In the genomic region with DNA sequence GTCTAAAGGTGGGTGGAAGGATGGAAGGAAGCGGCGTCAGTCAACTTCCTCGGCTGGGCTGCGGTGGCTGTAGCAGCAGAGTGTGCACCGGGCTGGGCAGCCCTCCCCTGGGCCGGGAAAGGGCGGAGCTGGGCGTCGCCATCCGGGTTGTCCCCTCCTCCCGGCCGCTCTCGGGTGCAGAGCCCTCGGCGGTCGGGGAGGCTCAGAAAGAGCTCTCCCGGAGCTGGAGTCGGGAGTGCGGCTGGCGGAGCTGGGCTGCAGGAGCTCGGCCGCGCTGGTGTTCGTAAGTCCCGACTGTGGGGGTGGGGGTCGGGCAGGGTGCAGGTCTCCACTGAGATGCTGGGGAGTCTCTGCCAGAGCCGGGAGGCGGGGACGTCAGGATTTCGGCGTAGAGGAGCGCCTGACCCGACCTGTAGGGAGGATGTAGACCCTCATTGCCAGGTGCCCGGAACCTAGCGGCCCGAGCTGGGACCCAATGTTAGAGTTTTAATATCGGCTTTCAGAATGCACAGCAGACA, we compare ENCODE assay signal across 8 mouse cellular contexts. TPM values are rescaled to one million over a fixed set of nuclear protein-coding genes. Genes with fewer than 3 reads are reported as not detected.
DNase-seq lines count a peak whose midpoint lies in the region; ATAC-seq and TF ChIP-seq lines count a peak whose summit lies in the region.

A gene (plus strand): TSS at position 203 of the 518 bp plus-strand sequence.

- no peak for TF ChIP-seq CTCF in spleen, adult 2 months (IDR thresholded peaks at IDR 0.05; ENCODE audit: extremely low read depth, insufficient read depth, insufficient read length, insufficient replicate concordance)

- H3K27me3 ChIP-seq in erythroblast, embryonic 14.5 days (ENCODE audit: control insufficient read depth): peaks cover 32% of the 10 kb centered on the region
- no peaks in the 10 kb centered on the region for H3K27me3 ChIP-seq in embryonic facial prominence, embryonic 13.5 days
- H3K27me3 ChIP-seq in heart, embryonic 10.5 days (ENCODE audit: insufficient read depth, poor library complexity, severe bottlenecking): peaks cover 6% of the 10 kb centered on the region
- no peaks in the 10 kb centered on the region; the same call in 1 of the 2 replicates for H3K27me3 ChIP-seq in kidney, embryonic 14.5 days (ENCODE audit: control insufficient read depth, insufficient read depth, low read length)
- H3K27me3 ChIP-seq in limb, embryonic 14.5 days (ENCODE audit: control insufficient read depth, insufficient read depth, low read length): no peaks in the 10 kb centered on the region
- no peaks in the 10 kb centered on the region for H3K27me3 ChIP-seq in midbrain, embryonic 16.5 days (ENCODE audit: control insufficient read depth, insufficient read depth, low read depth, low read length)
- no peaks in the 10 kb centered on the region for H3K27me3 ChIP-seq in spleen, adult 2 months (ENCODE audit: control insufficient read depth, insufficient read depth, low read length)

- peak within 1 kb of the TSS; percentile 76 for H3K4me2 ChIP-seq in embryonic facial prominence, embryonic 13.5 days
- H3K4me2 ChIP-seq in kidney, embryonic 14.5 days (replicated peaks; ENCODE audit: low read depth, low read length): peak within 1 kb of the TSS; percentile 93
- peak within 1 kb of the TSS; percentile 89 for H3K4me2 ChIP-seq in limb, embryonic 14.5 days (replicated peaks; ENCODE audit: low read depth, low read length, severe bottlenecking)
- peak within 1 kb of the TSS; percentile 63 for H3K4me2 ChIP-seq in midbrain, embryonic 16.5 days (ENCODE audit: low read length)

- TF ChIP-seq POLR2A in limb, embryonic 14.5 days (IDR thresholded peaks at IDR 0.05; ENCODE audit: borderline replicate concordance, extremely low read depth, insufficient read depth, insufficient read length): peak; percentile 96; the same call in 1 of the 2 replicates
- no peak for TF ChIP-seq POLR2A in spleen, adult 2 months (IDR thresholded peaks at IDR 0.05; ENCODE audit: low read depth, low read length)

- peaks cover 8% of the 10 kb centered on the region for H3K4me1 ChIP-seq in erythroblast, embryonic 14.5 days (ENCODE audit: control insufficient read depth)
- peaks cover 5% of the 10 kb centered on the region for H3K4me1 ChIP-seq in embryonic facial prominence, embryonic 13.5 days
- H3K4me1 ChIP-seq in heart, embryonic 10.5 days: peaks cover 11% of the 10 kb centered on the region
- H3K4me1 ChIP-seq in kidney, embryonic 14.5 days (ENCODE audit: control insufficient read depth, insufficient read depth, low read length): 0 out of 2 replicates have a peak, but pooled peaks cover 4% of the 10 kb centered on the region
- peaks cover 4% of the 10 kb centered on the region; the same call in 1 of the 2 replicates for H3K4me1 ChIP-seq in limb, embryonic 14.5 days (ENCODE audit: control insufficient read depth, insufficient read depth, low read length)
- peaks cover 9% of the 10 kb centered on the region; the same call in 1 of the 2 replicates for H3K4me1 ChIP-seq in midbrain, embryonic 16.5 days (ENCODE audit: control insufficient read depth, insufficient read depth, low read length)
- H3K4me1 ChIP-seq in spleen, adult 2 months (ENCODE audit: control insufficient read depth, insufficient read depth, insufficient read length): peaks cover 3% of the 10 kb centered on the region; the same call in 1 of the 2 replicates

- peak; percentile 92 for DNase-seq in heart, embryonic 10.5 days (ENCODE audit: low spot score)
- DNase-seq in limb, embryonic 14.5 days (ENCODE audit: low spot score): peak; percentile 81
- peak in 1 of 2 experiments; percentile 76 for DNase-seq in spleen, adult 2 months (ENCODE audit: low read depth in 1 of 2, low spot score in 2 of 2)

- peak within 1 kb of the TSS; percentile 53 for H3K4me3 ChIP-seq in erythroblast, embryonic 14.5 days (replicated peaks)
- peak within 1 kb of the TSS; percentile 73 for H3K4me3 ChIP-seq in embryonic facial prominence, embryonic 13.5 days
- H3K4me3 ChIP-seq in heart, embryonic 10.5 days: peak within 1 kb of the TSS; percentile 81
- H3K4me3 ChIP-seq in kidney, embryonic 14.5 days (ENCODE audit: low read length): peak within 1 kb of the TSS; percentile 67
- H3K4me3 ChIP-seq in limb, embryonic 14.5 days (replicated peaks; ENCODE audit: low read length): peak within 1 kb of the TSS; percentile 61
- peak within 1 kb of the TSS; percentile 73 for H3K4me3 ChIP-seq in midbrain, embryonic 16.5 days (ENCODE audit: low read depth, low read length)
- H3K4me3 ChIP-seq in spleen, adult 2 months (ENCODE audit: extremely low read depth, insufficient read depth, insufficient read length): peak within 1 kb of the TSS; percentile 69

- H3K36me3 ChIP-seq in erythroblast, embryonic 14.5 days (ENCODE audit: control insufficient read depth): no peaks in the 10 kb centered on the region
- H3K36me3 ChIP-seq in embryonic facial prominence, embryonic 13.5 days: no peaks in the 10 kb centered on the region
- no peaks in the 10 kb centered on the region for H3K36me3 ChIP-seq in heart, embryonic 10.5 days
- no peaks in the 10 kb centered on the region for H3K36me3 ChIP-seq in kidney, embryonic 14.5 days (ENCODE audit: control insufficient read depth, insufficient read depth, low read length)
- no peaks in the 10 kb centered on the region for H3K36me3 ChIP-seq in limb, embryonic 14.5 days (ENCODE audit: control insufficient read depth, insufficient read depth, low read length)
- no peaks in the 10 kb centered on the region for H3K36me3 ChIP-seq in midbrain, embryonic 16.5 days (ENCODE audit: control insufficient read depth, insufficient read depth, low read length)
- H3K36me3 ChIP-seq in spleen, adult 2 months (ENCODE audit: control insufficient read depth, insufficient read depth, low read length): no peaks in the 10 kb centered on the region

- H3K9me3 ChIP-seq in erythroblast, embryonic 14.5 days (ENCODE audit: control insufficient read depth, low read length): no peaks in the 10 kb centered on the region
- H3K9me3 ChIP-seq in embryonic facial prominence, embryonic 13.5 days: no peaks in the 10 kb centered on the region
- no peaks in the 10 kb centered on the region for H3K9me3 ChIP-seq in heart, embryonic 10.5 days
- H3K9me3 ChIP-seq in kidney, embryonic 14.5 days (ENCODE audit: control insufficient read depth, low read length): no peaks in the 10 kb centered on the region
- no peaks in the 10 kb centered on the region for H3K9me3 ChIP-seq in limb, embryonic 14.5 days (ENCODE audit: control insufficient read depth, low read length)
- H3K9me3 ChIP-seq in midbrain, embryonic 16.5 days (replicated peaks; ENCODE audit: control insufficient read depth, low read length, poor library complexity, severe bottlenecking): no peaks in the 10 kb centered on the region

- ATAC-seq in erythroblast, adult 5-6 weeks (replicated peaks; ENCODE audit: low FRiP score, poor library complexity, severe bottlenecking): no peak; the same call in 1 of the 2 replicates
- ATAC-seq in embryonic facial prominence, embryonic 13.5 days (ENCODE audit: insufficient number of reproducible peaks, insufficient read depth, low FRiP score, low TSS enrichment, low read depth): peak; percentile 96
- peak; percentile 98 for ATAC-seq in kidney, embryonic 14.5 days (ENCODE audit: low FRiP score, low TSS enrichment)
- ATAC-seq in limb, embryonic 14.5 days (ENCODE audit: low FRiP score, low read depth): peak; percentile 95
- peak; percentile 98 for ATAC-seq in midbrain, embryonic 16.5 days

- WGBS in embryonic facial prominence, embryonic 13.5 days: under 1% methylated on average over 37 of the region's 37 CpGs
- WGBS in heart, embryonic 10.5 days: under 1% methylated on average over 37 of the region's 37 CpGs
- WGBS in kidney, embryonic 14.5 days: under 1% methylated on average over 36 of the region's 37 CpGs
- 0% methylated on average over 34 of the region's 37 CpGs for WGBS in limb, embryonic 14.5 days
- WGBS in midbrain, embryonic 16.5 days: under 1% methylated on average over 34 of the region's 37 CpGs
- under 1% methylated on average over 36 of the region's 37 CpGs for WGBS in spleen, adult 2 months

- peak within 1 kb of the TSS; percentile 88 for H3K27ac ChIP-seq in embryonic facial prominence, embryonic 13.5 days
- H3K27ac ChIP-seq in heart, embryonic 10.5 days: peak within 1 kb of the TSS; percentile 86
- peak within 1 kb of the TSS; percentile 65; the same call in 1 of the 2 replicates for H3K27ac ChIP-seq in kidney, embryonic 14.5 days (ENCODE audit: low read depth, low read length)
- peak within 1 kb of the TSS; percentile 73 for H3K27ac ChIP-seq in limb, embryonic 14.5 days (replicated peaks; ENCODE audit: low read depth, low read length)
- H3K27ac ChIP-seq in midbrain, embryonic 16.5 days (ENCODE audit: low read length): peak within 1 kb of the TSS; percentile 85
- no peak within 1 kb of the TSS for H3K27ac ChIP-seq in spleen, adult 2 months (ENCODE audit: insufficient read depth, low read length)

- peak within 1 kb of the TSS; percentile 81 for H3K9ac ChIP-seq in embryonic facial prominence, embryonic 13.5 days
- H3K9ac ChIP-seq in kidney, embryonic 14.5 days (ENCODE audit: low read depth, low read length): peak within 1 kb of the TSS; percentile 60
- peak within 1 kb of the TSS; percentile 59 for H3K9ac ChIP-seq in limb, embryonic 14.5 days (ENCODE audit: low read depth, low read length, severe bottlenecking)
- H3K9ac ChIP-seq in midbrain, embryonic 16.5 days (ENCODE audit: low read depth, low read length): peak within 1 kb of the TSS; percentile 79

RNA-seq across cellular contexts. Expression of the gene that starts here (rescaled TPM):
- polyA plus RNA-seq in erythroblast, embryonic 14.5 days (2012): 0.01 TPM in 1 of 2 replicates, not detected in the other
- total RNA-seq in erythroblast, adult 5-6 weeks (2015; ENCODE audit: low replicate concordance): 1.9 TPM in 1 of 2 replicates, not detected in the other
- total RNA-seq in erythroblast, adult 5-6 weeks (2017; ENCODE audit: low replicate concordance): 0.14 and 1.3 TPM in 2 replicates
- polyA plus RNA-seq in embryonic facial prominence, embryonic 13.5 days (2015; fragmentation: Nextera tagmentation; extraction: Ambion mirVana): 6.0 and 7.0 TPM in 2 replicates
- 2.7 and 3.2 TPM in 2 replicates for polyA plus RNA-seq in heart, embryonic 10.5 days (2016; fragmentation: Nextera tagmentation; extraction: Ambion mirVana)
- polyA plus RNA-seq in kidney, embryonic 14.5 days (2014; fragmentation: Nextera tagmentation; extraction: Ambion mirVana): 2.5 and 5.1 TPM in 2 replicates
- 5.7 and 10.9 TPM in 2 replicates for polyA plus RNA-seq in limb, embryonic 14.5 days (2012; rRNA removed)
- polyA plus RNA-seq in limb, embryonic 14.5 days (2014; fragmentation: Nextera tagmentation; extraction: Ambion mirVana): 6.4 and 7.9 TPM in 2 replicates
- polyA plus RNA-seq in midbrain, embryonic 16.5 days (2015; fragmentation: Nextera tagmentation; extraction: Ambion mirVana): 33.7 and 34.1 TPM in 2 replicates
- 4.9 and 6.9 TPM in 2 replicates for polyA plus RNA-seq in spleen, adult 2 months (2012; rRNA removed)
